Mouse (Mus musculus): ENCODE measurements at regions not wholly inside any gene's neighbourhood (a gene's known extent, or its start where the extent isn't known, plus 50 kb on each side); places are given as distances from the start of the nearest gene placed in this dataset.

DNA sequence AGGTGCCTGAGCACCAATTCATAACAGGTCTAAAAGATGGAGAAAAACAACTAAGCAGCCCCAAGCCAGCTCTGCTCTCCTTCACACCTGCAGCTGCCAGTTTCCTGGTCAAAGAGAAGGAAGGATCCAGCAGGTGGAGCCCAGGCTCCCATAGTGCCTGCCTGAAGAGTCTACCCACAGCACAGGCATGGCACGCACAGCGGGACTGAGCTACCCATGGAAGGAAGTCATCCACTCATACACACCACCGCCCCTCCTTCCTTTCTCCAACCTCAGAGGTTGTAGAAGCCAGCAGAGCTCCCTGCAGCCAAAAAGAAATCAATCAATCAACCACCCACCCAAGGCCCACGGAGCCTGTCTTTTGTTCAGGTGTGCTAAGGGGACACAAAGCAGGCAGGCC, 197.0 kb upstream of the Cadm1 start:
- TF ChIP-seq CTCF (IDR thresholded peaks at IDR 0.05; ENCODE audit: low read depth) (peak; percentile 36), EP300 (IDR thresholded peaks at IDR 0.05; ENCODE audit: low read depth) (no peak)
